Mouse (Mus musculus): ENCODE data around the gene Sos1. TPM values are rescaled to one million over a fixed set of nuclear protein-coding genes. Genes with fewer than 3 reads are reported as not detected.

Gene Sos1
- polyA plus RNA-seq (2012; rRNA removed; ENCODE audit: low replicate concordance) = 3.8 and 4.6 TPM in 2 replicates

DNA sequence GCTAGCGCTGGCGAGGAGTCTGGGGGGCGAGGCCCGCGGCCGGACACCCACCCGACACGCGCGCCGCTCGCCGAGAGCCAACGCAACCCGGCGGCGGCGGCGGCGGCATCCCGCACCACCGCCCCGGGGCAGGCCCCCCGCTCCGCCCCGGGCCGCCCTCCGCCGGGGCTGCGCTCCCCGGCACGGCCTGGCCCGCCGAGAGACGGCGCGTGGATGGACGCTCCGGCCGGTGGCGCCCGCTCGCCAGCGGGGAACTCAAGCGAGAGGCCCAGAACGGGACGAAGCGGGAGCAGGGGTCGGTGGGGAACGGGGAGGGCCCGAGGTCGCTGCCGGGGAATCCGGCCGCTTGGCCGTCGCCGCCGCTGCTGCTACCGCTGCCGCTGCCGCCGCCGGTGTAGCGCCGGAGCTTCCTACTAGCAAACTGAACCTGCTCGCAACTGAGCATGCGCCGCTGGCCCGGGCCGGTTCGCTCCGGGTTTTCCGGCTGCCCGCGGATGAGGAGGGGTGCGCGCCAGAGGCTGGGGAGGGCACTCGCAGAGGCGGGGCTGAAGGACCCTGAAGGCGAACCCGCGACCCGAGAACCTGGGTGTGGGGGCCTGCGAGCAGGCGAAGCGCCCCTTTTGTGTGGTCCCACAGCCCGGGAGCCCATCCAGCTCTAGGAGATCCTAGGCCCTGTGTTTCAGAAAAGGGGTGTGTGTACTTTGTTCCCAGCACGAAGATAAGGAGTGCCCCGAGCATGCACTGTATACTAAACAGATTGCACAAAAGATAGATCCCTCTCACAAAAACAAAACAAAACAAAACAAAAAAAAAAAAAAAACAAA is at the start of gene Sos1:
Sos1 (minus strand) TSS at position 423 of the 824 bp plus-strand sequence.

DNA sequence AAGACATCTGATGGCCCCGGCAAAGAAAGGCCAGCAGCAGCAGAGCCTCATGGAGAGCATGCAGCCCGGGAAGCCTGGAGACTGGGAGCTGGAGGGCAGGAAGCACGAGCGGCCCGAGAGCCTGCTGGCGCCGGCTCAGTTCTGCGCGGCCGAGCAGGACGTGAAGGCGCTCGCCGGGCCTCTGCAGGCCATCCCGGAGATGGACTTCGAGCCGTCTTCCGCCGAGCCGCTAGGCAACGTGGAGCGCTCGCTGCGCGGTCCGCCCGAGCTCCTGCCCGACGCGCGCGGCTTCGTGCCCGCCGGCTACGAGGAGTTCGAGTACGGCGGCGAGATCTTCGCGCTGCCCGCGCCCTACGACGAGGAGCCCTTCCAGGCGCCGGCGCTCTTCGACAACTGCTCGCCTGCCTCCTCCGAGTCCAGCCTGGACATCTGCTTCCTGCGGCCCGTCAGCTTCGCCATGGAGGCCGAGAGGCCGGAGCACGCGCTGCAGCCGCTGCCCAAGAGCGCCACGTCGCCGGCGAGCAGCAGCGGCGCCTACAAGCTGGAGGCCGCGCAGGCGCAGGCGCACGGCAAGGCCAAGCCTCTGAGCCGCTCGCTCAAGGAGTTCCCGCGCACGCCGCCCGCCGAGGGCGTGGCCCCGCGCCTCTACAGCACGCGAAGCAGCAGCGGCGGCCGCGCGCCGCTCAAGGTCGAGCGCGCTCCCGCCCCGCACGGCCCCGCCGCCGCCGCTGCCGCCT is 107.1 kb downstream of the Sos1 start, which contains the start of gene Gm10190:
Gm10190 (minus strand) TSS at position 553 of the 737 bp plus-strand sequence.

Other genes with a start within 250 kb of the Sos1 start
- gene Morn2, start 190.2 kb downstream of the Sos1 start, polyA plus RNA-seq (2012; rRNA removed; ENCODE audit: low replicate concordance) = 4.3 and 7.4 TPM in 2 replicates
- gene Dhx57, start 190.0 kb downstream of the Sos1 start, polyA plus RNA-seq (2012; rRNA removed; ENCODE audit: low replicate concordance) = 7.9 and 13.7 TPM in 2 replicates
- 0.23 and 0.81 TPM in 2 replicates for gene Arhgef33, start 173.0 kb downstream of the Sos1 start, polyA plus RNA-seq (2012; rRNA removed; ENCODE audit: low replicate concordance)
- not detected in 2 replicates for gene Gm10190, start 106.9 kb downstream of the Sos1 start, polyA plus RNA-seq (2012; rRNA removed; ENCODE audit: low replicate concordance)
- 0.19 and 2.7 TPM in 2 replicates for gene Cdkl4, start 97.4 kb upstream of the Sos1 start, polyA plus RNA-seq (2012; rRNA removed; ENCODE audit: low replicate concordance)
- 22.8 and 24.3 TPM in 2 replicates for gene Map4k3, start 248.0 kb upstream of the Sos1 start, polyA plus RNA-seq (2012; rRNA removed; ENCODE audit: low replicate concordance)

All from subcutaneous adipose tissue, adult 2 months (tissue).